Mouse (Mus musculus) midbrain, embryonic 13.5 days (tissue): ENCODE measurements around the gene Serpini2. TPM values are rescaled to one million over a fixed set of nuclear protein-coding genes. Genes with fewer than 3 reads are reported as not detected.

Experiments used
- ATAC-seq: fragments of 200-750 bp; cut with Nextera tagmentation; 2 replicates; pipeline ENCODE4 v1.8.0; 2017; ENCODE audit warnings: mild to moderate bottlenecking, moderate TSS enrichment, moderate library complexity
- H3K27ac ChIP-seq: fragments of 300-500 bp; sonication (generic); 2 replicates; pipeline ENCODE4 v1.5.1; 2015; ENCODE audit warnings: inconsistent platforms, mild to moderate bottlenecking, moderate library complexity
- H3K27me3 ChIP-seq: fragments of 300-500 bp; sonication (generic); 2 replicates; pipeline ENCODE4 v1.6.1; 2015; ENCODE audit warnings: mild to moderate bottlenecking, inconsistent platforms
- H3K36me3 ChIP-seq: fragments of 300-500 bp; sonication (generic); 2 replicates; pipeline ENCODE4 v1.6.1; 2015; ENCODE audit warnings: mild to moderate bottlenecking, inconsistent platforms
- H3K4me1 ChIP-seq: fragments of 300-500 bp; sonication (generic); replicated peaks from 2 replicates; pipeline ENCODE4 v1.6.1; 2015; ENCODE audit warnings: inconsistent platforms
- H3K4me2 ChIP-seq: fragments of 300-500 bp; sonication (generic); replicated peaks from 2 replicates; pipeline ENCODE4 v1.6.1; 2015; ENCODE audit warnings: moderate library complexity, mild to moderate bottlenecking, inconsistent platforms
- H3K4me3 ChIP-seq: fragments of 300-500 bp; sonication (generic); replicated peaks from 2 replicates; pipeline ENCODE4 v1.5.1; 2015; ENCODE audit warnings: mild to moderate bottlenecking, inconsistent platforms
- H3K9ac ChIP-seq: fragments of 300-500 bp; sonication (generic); replicated peaks from 2 replicates; pipeline ENCODE4 v1.6.1; 2015; ENCODE audit warnings: mild to moderate bottlenecking, inconsistent platforms
- H3K9me3 ChIP-seq: fragments of 300-500 bp; sonication (generic); 2 replicates; pipeline ENCODE4 v1.6.1; 2016; ENCODE audit warnings: mild to moderate bottlenecking, inconsistent platforms
- WGBS: fragments of 180-500 bp; shearing (Covaris S2); methylation state at CpG from one replicate; pipeline ENCODE4 v1.1.7; 2015; 5-methylcytosine and 5-hydroxymethylcytosine counted together
- polyA plus RNA-seq: library from polyadenylated mRNA; unstranded; fragments of >200 nt; fragmentation: Nextera tagmentation; extraction: Ambion mirVana; gene quantifications from 2 replicates; pipeline ENCODE4 v1.2.1, GENCODE M21; 2015

The Serpini2 gene
- polyA plus RNA-seq, 1 experiment from 2014 or later = not detected

- no peaks in the 10 kb centered on the region for H3K36me3 ChIP-seq
- no peak overlapping the region for H3K27ac ChIP-seq
- no peaks in the 10 kb centered on the region for H3K27me3 ChIP-seq
- no peak for ATAC-seq
- H3K9ac ChIP-seq = no peak overlapping the region
- H3K4me3 ChIP-seq = no peak overlapping the region
- H3K9me3 ChIP-seq = no peaks in the 10 kb centered on the region
- H3K4me1 ChIP-seq = no peaks in the 10 kb centered on the region
- no peak overlapping the region for H3K4me2 ChIP-seq
Observed at GRCm38 (mm10) chr3:75259356-75259755, 10.5 kb downstream of the Serpini2 start.

- Histone ChIP-seq H3K27me3 (no peaks in the 10 kb centered on the region), H3K9ac (no peak overlapping the region), H3K9me3 (no peaks in the 10 kb centered on the region), H3K4me3 (no peak overlapping the region), H3K4me2 (no peak overlapping the region), H3K27ac (no peak overlapping the region), H3K4me1 (no peaks in the 10 kb centered on the region), H3K36me3 (no peaks in the 10 kb centered on the region)
- WGBS = 79% methylated on average over 3 of the region's 3 CpGs
- no peak for ATAC-seq
Observed at GRCm38 (mm10) chr3:75219694-75220093, 50.2 kb downstream of the Serpini2 start.

GRCm38 (mm10) chr3:75219211-75219610 is 50.7 kb downstream of the Serpini2 start:
- no peak overlapping the region for H3K27ac ChIP-seq
- H3K4me3 ChIP-seq = no peak overlapping the region
- no peak overlapping the region for H3K9ac ChIP-seq
- no peak overlapping the region for H3K4me2 ChIP-seq
- no peaks in the 10 kb centered on the region for H3K27me3 ChIP-seq
- peak; percentile 60; the same call in 1 of the 2 replicates for ATAC-seq
- 5% methylated on average over 1 of the region's 1 CpGs for WGBS
- no peaks in the 10 kb centered on the region for H3K4me1 ChIP-seq
- no peaks in the 10 kb centered on the region for H3K36me3 ChIP-seq
- H3K9me3 ChIP-seq = no peaks in the 10 kb centered on the region

GRCm38 (mm10) chr3:75202808-75203503 is 66.9 kb downstream of the Serpini2 start:
- Histone ChIP-seq H3K36me3 (no peaks in the 10 kb centered on the region), H3K27ac (no peak overlapping the region), H3K27me3 (no peaks in the 10 kb centered on the region), H3K4me3 (no peak overlapping the region), H3K4me1 (no peaks in the 10 kb centered on the region), H3K9me3 (no peaks in the 10 kb centered on the region), H3K9ac (no peak overlapping the region), H3K4me2 (no peak overlapping the region)
- 38% methylated on average over 12 of the region's 12 CpGs for WGBS
- ATAC-seq = peak; percentile 72

Other genes with a start within 250 kb of the Serpini2 start
- 0.39 and 0.78 TPM in 2 replicates for gene Zbbx, start 105.0 kb downstream of the Serpini2 start, polyA plus RNA-seq
- not detected in 2 replicates for gene Wdr49, start 212.1 kb upstream of the Serpini2 start, polyA plus RNA-seq